Mouse (Mus musculus): ENCODE data around the gene Tbxa2r.
A peak's percentile ranks its signal among the peaks of the same experiment; 100 is the strongest.

GRCm38 (mm10) chr10:81365672-81366476 lies 37.3 kb downstream of the Tbxa2r start, which contains the start of gene 4930404N11Rik:
- TF ChIP-seq CTCF (IDR thresholded peaks at IDR 0.05; ENCODE audit: insufficient read depth, low read length) (no peak), POLR2A (IDR thresholded peaks at IDR 0.05; ENCODE audit: borderline replicate concordance, extremely low read depth, low read depth, low read length) (peak; percentile 42; the same call in 1 of the 2 replicates)

All from lung, adult 2 months (tissue).